Mouse (Mus musculus) liver (tissue): ENCODE results near the gene Arxes1.
"Not testable (repeated sequence)": the region's sequence is repeated elsewhere in the genome, so short reads cannot be mapped to it uniquely, and the experiment has no call there.

Experiments used
- DNase-seq: peaks from one replicate; pipeline ENCODE4 v3.0.0-alpha.2; 2020; ENCODE audit warnings: mixed read lengths

The Arxes1 gene

GRCm38 (mm10) chrX:136032799-136033763, at the start of gene Arxes1:
Gene Arxes1 (plus strand): TSS chrX:136033367.
- not testable (repeated sequence) for DNase-seq

- no peak for DNase-seq
Observed at GRCm38 (mm10) chrX:135984539-135985260, 48.5 kb upstream of the Arxes1 start.

GRCm38 (mm10) chrX:135986267-135986666, 46.9 kb upstream of the Arxes1 start:
- DNase-seq, result no peak

- no peak for DNase-seq
Observed at GRCm38 (mm10) chrX:135990661-135991060, 42.5 kb upstream of the Arxes1 start.

GRCm38 (mm10) chrX:135993192-135993594, 40.0 kb upstream of the Arxes1 start:
- not testable (repeated sequence) for DNase-seq

GRCm38 (mm10) chrX:135993664-135994119, 39.5 kb upstream of the Arxes1 start, which contains the start of gene Arxes2:
Gene Arxes2 (plus strand): TSS chrX:135993824.
- DNase-seq, result not testable (repeated sequence)

- DNase-seq, result no peak
Observed at GRCm38 (mm10) chrX:136007199-136007843, 25.8 kb upstream of the Arxes1 start.

GRCm38 (mm10) chrX:136014392-136014791, 18.8 kb upstream of the Arxes1 start:
- peak; percentile 6 for DNase-seq

- no peak for DNase-seq
Observed at GRCm38 (mm10) chrX:136030331-136030730, 2.8 kb upstream of the Arxes1 start.

- no peak for DNase-seq
Observed at GRCm38 (mm10) chrX:136043726-136044125, 10.6 kb downstream of the Arxes1 start.

GRCm38 (mm10) chrX:136047528-136047927, 14.4 kb downstream of the Arxes1 start:
- DNase-seq, result peak; percentile 58

GRCm38 (mm10) chrX:136051219-136051618, 18.1 kb downstream of the Arxes1 start:
- DNase-seq, result no peak

- DNase-seq, result no peak
Observed at GRCm38 (mm10) chrX:136060698-136061097, 27.5 kb downstream of the Arxes1 start.

- not testable (repeated sequence) for DNase-seq
Observed at GRCm38 (mm10) chrX:136067201-136067991, 34.2 kb downstream of the Arxes1 start.

- DNase-seq, result not testable (repeated sequence)
Observed at GRCm38 (mm10) chrX:136068020-136068419, 34.9 kb downstream of the Arxes1 start, which contains the start of gene Bex2. Gene Bex2 (minus strand): TSS chrX:136068236.
